Mouse (Mus musculus): ENCODE measurements around the gene Il22ra1.

DNA sequence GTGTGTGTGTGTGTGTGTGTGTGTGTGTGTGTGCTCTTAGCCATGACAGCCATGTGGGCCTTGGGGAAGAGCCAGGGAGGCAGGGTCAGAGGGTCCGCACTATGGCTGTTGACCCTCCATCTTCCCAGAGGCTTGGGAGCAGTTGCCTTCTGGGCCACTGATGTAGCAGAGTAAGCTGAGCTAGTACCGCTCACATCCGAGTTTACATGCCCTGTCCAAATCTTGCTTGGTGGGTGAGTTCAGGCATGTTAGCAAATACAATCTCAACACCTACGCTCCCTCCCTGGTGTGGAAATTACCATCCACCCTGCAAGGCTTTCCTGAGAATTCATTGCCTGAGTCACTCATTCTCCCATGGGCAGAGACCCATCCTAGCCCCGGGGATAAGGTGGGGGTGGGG is 53.3 kb downstream of the Il22ra1 start:
- no peak for TF ChIP-seq GATA1 (IDR thresholded peaks at IDR 0.05; ENCODE audit: borderline replicate concordance, low read length)
- TF ChIP-seq FLI1 (IDR thresholded peaks at IDR 0.05; ENCODE audit: low read length): no peak

All from megakaryocyte, embryonic 14.5 days (primary cell).